Mouse (Mus musculus) adrenal gland, adult 10 weeks (tissue): Measurements from ENCODE around the gene Chchd4. TPM values are rescaled to one million over a fixed set of nuclear protein-coding genes. Genes with fewer than 3 reads are reported as not detected.

ENCODE experiments used
- polyA plus RNA-seq: library from polyadenylated mRNA; stranded (reverse); fragments of 350-450 nt; fragmentation: Illumina TruSeq; extraction: RNeasy Lipid Tissue Mini Kit (QIAGEN cat#74804); gene quantifications from one replicate; pipeline ENCODE4 v1.2.3, GENCODE M21; 2014; ENCODE audit warnings: low read depth, low replicate concordance

Gene Chchd4
- 12.4 TPM for polyA plus RNA-seq

DNA sequence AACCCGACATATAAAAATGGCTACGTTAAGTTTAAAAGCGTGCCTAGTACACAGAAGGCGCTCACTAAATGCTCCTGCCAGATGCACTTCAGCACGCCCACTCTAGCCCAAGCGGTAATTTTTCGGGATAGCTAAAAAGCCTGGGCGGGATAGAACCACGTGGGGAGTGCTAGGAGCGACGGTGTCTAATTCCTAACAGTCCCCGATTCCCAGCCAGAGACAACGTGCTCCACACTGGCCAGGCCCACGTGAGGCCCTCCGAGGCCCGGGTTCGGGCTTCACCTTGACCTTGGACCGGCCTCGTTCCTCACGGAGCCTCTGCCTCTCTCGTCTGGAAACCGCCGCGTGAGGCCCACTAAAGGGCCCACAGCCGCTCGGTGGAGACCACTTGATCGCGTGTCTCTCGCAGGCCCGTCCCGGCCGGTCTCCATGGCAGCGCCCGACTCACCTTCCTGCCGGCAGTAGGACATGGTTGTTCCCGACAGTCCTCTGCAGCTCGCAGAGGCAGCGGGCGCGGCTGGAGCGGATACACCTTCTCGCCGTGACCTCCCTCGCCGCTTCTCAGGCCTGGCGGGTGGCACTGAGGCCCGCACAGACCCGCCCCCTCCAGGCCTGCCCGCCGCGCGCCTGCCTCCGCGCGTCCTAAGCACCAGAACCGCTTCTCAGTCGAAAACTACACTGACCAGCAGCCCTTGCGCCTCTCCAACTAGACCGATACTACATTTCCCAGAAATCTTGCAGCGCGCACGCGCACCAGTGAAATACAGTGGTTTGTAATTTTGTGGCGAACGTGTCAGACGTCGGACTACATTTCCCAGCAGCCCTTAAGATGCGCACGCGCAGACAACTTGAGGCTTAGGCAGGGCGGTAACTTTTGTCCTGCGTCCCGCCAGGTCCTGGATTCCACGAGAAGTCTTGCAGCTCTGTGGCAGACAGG is at the start of gene Chchd4, which contains the start of gene Tmem43:
Chchd4 (minus strand) TSS at position 679 of the 937 bp plus-strand sequence.
Tmem43 (plus strand) TSS at position 836 of the 937 bp plus-strand sequence.

GRCm38 (mm10) chr6:91515545-91516449 is 42.5 kb upstream of the Chchd4 start, which contains the start of the genes Xpc and Lsm3:
Xpc (minus strand) TSS chr6:91515888.
Lsm3 (plus strand) TSS chr6:91515928.

Other genes with a start within 250 kb of the Chchd4 start
- gene Wnt7a, start 62.2 kb downstream of the Chchd4 start, polyA plus RNA-seq, result not detected
- 17.7 TPM for gene Tmem43, start 157 bp upstream of the Chchd4 start, polyA plus RNA-seq
- 6.6 TPM for gene Xpc, start 42.3 kb upstream of the Chchd4 start, polyA plus RNA-seq
- 56.5 TPM for gene Lsm3, start 42.4 kb upstream of the Chchd4 start, polyA plus RNA-seq
- 298 TPM for gene Slc6a6, start 210.5 kb upstream of the Chchd4 start, polyA plus RNA-seq